Mouse (Mus musculus): ENCODE measurements around the gene Bmp2k. TPM values are rescaled to one million over a fixed set of nuclear protein-coding genes. Genes with fewer than 3 reads are reported as not detected.

The Bmp2k gene
- polyA plus RNA-seq, 1 experiment from 2014 or later: 6.6 TPM

- no peaks in the 10 kb centered on the region for H3K27me3 ChIP-seq (ENCODE audit: control insufficient read depth, insufficient read depth, low read length)
- no peaks in the 10 kb centered on the region for H3K36me3 ChIP-seq (ENCODE audit: control insufficient read depth, insufficient read depth)
- 19% methylated on average over 39 of the region's 39 CpGs for WGBS
- H3K4me1 ChIP-seq (ENCODE audit: control insufficient read depth, insufficient read depth, low read length): peaks cover 11% of the 10 kb centered on the region
- H3K9ac ChIP-seq (ENCODE audit: low read length): peak overlapping the region; percentile 94
- H3K9me3 ChIP-seq (replicated peaks; ENCODE audit: control insufficient read depth, low read length): no peaks in the 10 kb centered on the region
- H3K4me3 ChIP-seq (ENCODE audit: low read length): peak overlapping the region; percentile 92
- peak; percentile 24 for ATAC-seq (replicated peaks; ENCODE audit: extremely low read depth, insufficient read depth, low FRiP score)
- peak overlapping the region; percentile 94 for H3K27ac ChIP-seq (ENCODE audit: low read length)
- peak overlapping the region; percentile 77 for H3K4me2 ChIP-seq (ENCODE audit: low read depth, low read length)
Observed at GRCm38 (mm10) chr5:96996401-96997309, 834 bp upstream of the Bmp2k start.

GRCm38 (mm10) chr5:96997802-96998565 lies 495 bp downstream of the Bmp2k start:
- H3K27me3 ChIP-seq (ENCODE audit: control insufficient read depth, insufficient read depth, low read length): no peaks in the 10 kb centered on the region
- peaks cover 15% of the 10 kb centered on the region for H3K4me1 ChIP-seq (ENCODE audit: control insufficient read depth, insufficient read depth, low read length)
- H3K4me3 ChIP-seq (ENCODE audit: low read length): peak overlapping the region; percentile 92
- H3K27ac ChIP-seq (ENCODE audit: low read length): peak overlapping the region; percentile 94
- peak overlapping the region; percentile 94 for H3K9ac ChIP-seq (ENCODE audit: low read length)
- ATAC-seq (replicated peaks; ENCODE audit: extremely low read depth, insufficient read depth, low FRiP score): peak; percentile 7; the same call in 1 of the 2 replicates
- no peaks in the 10 kb centered on the region for H3K36me3 ChIP-seq (ENCODE audit: control insufficient read depth, insufficient read depth)
- no peaks in the 10 kb centered on the region for H3K9me3 ChIP-seq (replicated peaks; ENCODE audit: control insufficient read depth, low read length)
- peak overlapping the region; percentile 77 for H3K4me2 ChIP-seq (ENCODE audit: low read depth, low read length)
- under 1% methylated on average over 75 of the region's 75 CpGs for WGBS

- Histone ChIP-seq H3K4me3 (ENCODE audit: low read length) (peak overlapping the region; percentile 92), H3K27ac (ENCODE audit: low read length) (no peak overlapping the region), H3K9me3 (replicated peaks; ENCODE audit: control insufficient read depth, low read length) (no peaks in the 10 kb centered on the region), H3K9ac (ENCODE audit: low read length) (peak overlapping the region; percentile 94), H3K4me2 (ENCODE audit: low read depth, low read length) (peak overlapping the region; percentile 77), H3K27me3 (ENCODE audit: control insufficient read depth, insufficient read depth, low read length) (no peaks in the 10 kb centered on the region), H3K4me1 (ENCODE audit: control insufficient read depth, insufficient read depth, low read length) (peaks cover 15% of the 10 kb centered on the region), H3K36me3 (ENCODE audit: control insufficient read depth, insufficient read depth) (no peaks in the 10 kb centered on the region)
- 10% methylated on average over 6 of the region's 6 CpGs for WGBS
- no peak for ATAC-seq (replicated peaks; ENCODE audit: extremely low read depth, insufficient read depth, low FRiP score)
Observed at GRCm38 (mm10) chr5:96998566-96998907, 1.0 kb downstream of the Bmp2k start.

GRCm38 (mm10) chr5:96999601-97000000 lies 2.1 kb downstream of the Bmp2k start:
- H3K9ac ChIP-seq (ENCODE audit: low read length): no peak overlapping the region
- 81% methylated on average over 7 of the region's 7 CpGs for WGBS

GRCm38 (mm10) chr5:97000524-97000923 lies 3.0 kb downstream of the Bmp2k start:
- ATAC-seq (replicated peaks; ENCODE audit: extremely low read depth, insufficient read depth, low FRiP score): no peak
- peaks cover 17% of the 10 kb centered on the region for H3K4me1 ChIP-seq (ENCODE audit: control insufficient read depth, insufficient read depth, low read length)
- H3K27me3 ChIP-seq (ENCODE audit: control insufficient read depth, insufficient read depth, low read length): no peaks in the 10 kb centered on the region
- no peaks in the 10 kb centered on the region for H3K9me3 ChIP-seq (replicated peaks; ENCODE audit: control insufficient read depth, low read length)
- H3K4me3 ChIP-seq (ENCODE audit: low read length): no peak overlapping the region
- 75% methylated on average over 5 of the region's 5 CpGs for WGBS
- no peaks in the 10 kb centered on the region for H3K36me3 ChIP-seq (ENCODE audit: control insufficient read depth, insufficient read depth)
- H3K27ac ChIP-seq (ENCODE audit: low read length): no peak overlapping the region
- no peak overlapping the region for H3K9ac ChIP-seq (ENCODE audit: low read length)
- no peak overlapping the region for H3K4me2 ChIP-seq (ENCODE audit: low read depth, low read length)

More at GRCm38 (mm10) chr5:96999601-97000000, 2.1 kb downstream of the Bmp2k start:
- Histone ChIP-seq H3K9me3 (replicated peaks; ENCODE audit: control insufficient read depth, low read length) (no peaks in the 10 kb centered on the region), H3K4me2 (ENCODE audit: low read depth, low read length) (peak overlapping the region; percentile 77), H3K4me3 (ENCODE audit: low read length) (peak overlapping the region; percentile 5; the same call in 1 of the 2 replicates), H3K27me3 (ENCODE audit: control insufficient read depth, insufficient read depth, low read length) (no peaks in the 10 kb centered on the region), H3K4me1 (ENCODE audit: control insufficient read depth, insufficient read depth, low read length) (peaks cover 17% of the 10 kb centered on the region), H3K27ac (ENCODE audit: low read length) (no peak overlapping the region), H3K36me3 (ENCODE audit: control insufficient read depth, insufficient read depth) (no peaks in the 10 kb centered on the region)
- no peak for ATAC-seq (replicated peaks; ENCODE audit: extremely low read depth, insufficient read depth, low FRiP score)

GRCm38 (mm10) chr5:97001153-97001552 lies 3.7 kb downstream of the Bmp2k start:
- peaks cover 17% of the 10 kb centered on the region for H3K4me1 ChIP-seq (ENCODE audit: control insufficient read depth, insufficient read depth, low read length)
- WGBS: 81% methylated on average over 10 of the region's 10 CpGs
- H3K4me3 ChIP-seq (ENCODE audit: low read length): no peak overlapping the region
- H3K36me3 ChIP-seq (ENCODE audit: control insufficient read depth, insufficient read depth): no peaks in the 10 kb centered on the region
- H3K27me3 ChIP-seq (ENCODE audit: control insufficient read depth, insufficient read depth, low read length): no peaks in the 10 kb centered on the region
- no peaks in the 10 kb centered on the region for H3K9me3 ChIP-seq (replicated peaks; ENCODE audit: control insufficient read depth, low read length)
- H3K9ac ChIP-seq (ENCODE audit: low read length): no peak overlapping the region
- 0 out of 2 replicates have a peak overlapping the region, but pooled peaks have one; percentile 8 for H3K4me2 ChIP-seq (ENCODE audit: low read depth, low read length)
- H3K27ac ChIP-seq (ENCODE audit: low read length): no peak overlapping the region
- no peak for ATAC-seq (replicated peaks; ENCODE audit: extremely low read depth, insufficient read depth, low FRiP score)

- WGBS: 79% methylated on average over 5 of the region's 5 CpGs
- H3K36me3 ChIP-seq (ENCODE audit: control insufficient read depth, insufficient read depth): no peaks in the 10 kb centered on the region
- ATAC-seq (replicated peaks; ENCODE audit: extremely low read depth, insufficient read depth, low FRiP score): no peak
Observed at GRCm38 (mm10) chr5:97001571-97001970, 4.1 kb downstream of the Bmp2k start.

GRCm38 (mm10) chr5:97002336-97002735 lies 4.8 kb downstream of the Bmp2k start:
- no peak for ATAC-seq (replicated peaks; ENCODE audit: extremely low read depth, insufficient read depth, low FRiP score)
- H3K4me2 ChIP-seq (ENCODE audit: low read depth, low read length): no peak overlapping the region

More at GRCm38 (mm10) chr5:97001571-97001970, 4.1 kb downstream of the Bmp2k start:
- Histone ChIP-seq H3K27ac (ENCODE audit: low read length) (no peak overlapping the region), H3K4me2 (ENCODE audit: low read depth, low read length) (0 out of 2 replicates have a peak overlapping the region, but pooled peaks have one; percentile 8), H3K27me3 (ENCODE audit: control insufficient read depth, insufficient read depth, low read length) (no peaks in the 10 kb centered on the region), H3K9me3 (replicated peaks; ENCODE audit: control insufficient read depth, low read length) (no peaks in the 10 kb centered on the region), H3K4me1 (ENCODE audit: control insufficient read depth, insufficient read depth, low read length) (peaks cover 13% of the 10 kb centered on the region), H3K9ac (ENCODE audit: low read length) (no peak overlapping the region), H3K4me3 (ENCODE audit: low read length) (no peak overlapping the region)

GRCm38 (mm10) chr5:97002937-97003336 lies 5.4 kb downstream of the Bmp2k start:
- no peak overlapping the region for H3K4me2 ChIP-seq (ENCODE audit: low read depth, low read length)
- no peak for ATAC-seq (replicated peaks; ENCODE audit: extremely low read depth, insufficient read depth, low FRiP score)

More at GRCm38 (mm10) chr5:97002336-97002735, 4.8 kb downstream of the Bmp2k start:
- Histone ChIP-seq H3K9me3 (replicated peaks; ENCODE audit: control insufficient read depth, low read length) (no peaks in the 10 kb centered on the region), H3K9ac (ENCODE audit: low read length) (no peak overlapping the region), H3K27me3 (ENCODE audit: control insufficient read depth, insufficient read depth, low read length) (no peaks in the 10 kb centered on the region), H3K4me3 (ENCODE audit: low read length) (no peak overlapping the region), H3K4me1 (ENCODE audit: control insufficient read depth, insufficient read depth, low read length) (peaks cover 12% of the 10 kb centered on the region), H3K36me3 (ENCODE audit: control insufficient read depth, insufficient read depth) (no peaks in the 10 kb centered on the region), H3K27ac (ENCODE audit: low read length) (no peak overlapping the region)
- WGBS: 63% methylated on average over 5 of the region's 5 CpGs

More at GRCm38 (mm10) chr5:97002937-97003336, 5.4 kb downstream of the Bmp2k start:
- Histone ChIP-seq H3K27me3 (ENCODE audit: control insufficient read depth, insufficient read depth, low read length) (no peaks in the 10 kb centered on the region), H3K9ac (ENCODE audit: low read length) (no peak overlapping the region), H3K36me3 (ENCODE audit: control insufficient read depth, insufficient read depth) (no peaks in the 10 kb centered on the region), H3K4me1 (ENCODE audit: control insufficient read depth, insufficient read depth, low read length) (peaks cover 12% of the 10 kb centered on the region), H3K27ac (ENCODE audit: low read length) (no peak overlapping the region), H3K9me3 (replicated peaks; ENCODE audit: control insufficient read depth, low read length) (no peaks in the 10 kb centered on the region), H3K4me3 (ENCODE audit: low read length) (no peak overlapping the region)
- 80% methylated on average over 7 of the region's 7 CpGs for WGBS

All from heart, embryonic 16.5 days (tissue).